Mouse (Mus musculus): Measurements from ENCODE around the gene Cwc22.

DNA sequence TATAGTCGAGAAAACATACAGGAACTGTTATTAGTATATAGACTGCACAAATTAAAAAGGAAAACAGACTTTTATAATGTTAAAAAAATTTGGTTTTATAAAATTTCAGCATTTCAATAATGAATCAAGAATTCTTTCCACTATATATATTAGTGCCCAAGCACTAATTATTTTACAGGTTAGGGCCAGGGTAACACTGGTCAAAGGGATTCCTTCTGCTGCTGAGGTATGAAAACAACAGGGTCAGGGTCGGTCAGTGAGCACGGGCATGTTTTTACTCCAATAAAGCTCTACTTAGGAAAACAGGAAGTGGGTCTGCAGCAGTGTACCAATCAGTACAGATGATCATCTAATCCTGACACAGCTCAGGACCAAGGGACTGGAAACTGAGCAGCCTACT lies 36.0 kb downstream of the Cwc22 start:
- TF ChIP-seq CTCF (conservative IDR thresholded peaks at IDR 0.05; ENCODE audit: insufficient read depth, insufficient read length, low read depth, low read length) (no peak), POLR2A (IDR thresholded peaks at IDR 0.05; ENCODE audit: low read depth, low read length) (no peak)
